Mouse (Mus musculus) central nervous system, embryonic 11.5 days (tissue): ENCODE results near the gene Prg2. TPM values are rescaled to one million over a fixed set of nuclear protein-coding genes. Genes with fewer than 3 reads are reported as not detected.

Source experiments
- polyA plus RNA-seq: library from polyadenylated mRNA; depleted of rRNA; stranded (reverse); fragments of >200 nt; gene quantifications from 2 replicates; pipeline ENCODE4 v1.2.3, GENCODE M21; 2012; rRNA removed

Prg2 gene
- 4.5 and 14.3 TPM in 2 replicates for polyA plus RNA-seq

DNA sequence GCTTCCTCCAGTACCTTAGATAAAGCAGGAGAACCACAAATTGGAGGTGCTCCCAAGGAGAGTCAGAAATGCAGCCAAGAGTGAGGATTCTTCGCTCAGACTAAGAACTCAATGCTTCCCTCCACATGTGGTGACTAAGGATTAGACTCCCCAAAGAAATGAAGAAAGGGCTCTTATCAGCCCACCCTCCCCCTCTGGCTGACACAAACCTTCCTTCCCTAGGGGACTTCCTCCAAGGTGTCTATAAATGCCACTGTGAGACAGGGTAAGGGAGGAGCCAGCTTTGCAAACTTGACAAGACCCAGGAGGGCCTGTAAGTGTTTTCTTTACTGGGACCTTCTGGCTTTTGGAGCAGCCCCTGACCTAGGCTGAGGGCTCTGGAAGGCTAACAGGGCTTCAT lies at the start of gene Prg2:
TSS of gene Prg2 (plus strand) at position 274 of the 400 bp plus-strand sequence.

DNA sequence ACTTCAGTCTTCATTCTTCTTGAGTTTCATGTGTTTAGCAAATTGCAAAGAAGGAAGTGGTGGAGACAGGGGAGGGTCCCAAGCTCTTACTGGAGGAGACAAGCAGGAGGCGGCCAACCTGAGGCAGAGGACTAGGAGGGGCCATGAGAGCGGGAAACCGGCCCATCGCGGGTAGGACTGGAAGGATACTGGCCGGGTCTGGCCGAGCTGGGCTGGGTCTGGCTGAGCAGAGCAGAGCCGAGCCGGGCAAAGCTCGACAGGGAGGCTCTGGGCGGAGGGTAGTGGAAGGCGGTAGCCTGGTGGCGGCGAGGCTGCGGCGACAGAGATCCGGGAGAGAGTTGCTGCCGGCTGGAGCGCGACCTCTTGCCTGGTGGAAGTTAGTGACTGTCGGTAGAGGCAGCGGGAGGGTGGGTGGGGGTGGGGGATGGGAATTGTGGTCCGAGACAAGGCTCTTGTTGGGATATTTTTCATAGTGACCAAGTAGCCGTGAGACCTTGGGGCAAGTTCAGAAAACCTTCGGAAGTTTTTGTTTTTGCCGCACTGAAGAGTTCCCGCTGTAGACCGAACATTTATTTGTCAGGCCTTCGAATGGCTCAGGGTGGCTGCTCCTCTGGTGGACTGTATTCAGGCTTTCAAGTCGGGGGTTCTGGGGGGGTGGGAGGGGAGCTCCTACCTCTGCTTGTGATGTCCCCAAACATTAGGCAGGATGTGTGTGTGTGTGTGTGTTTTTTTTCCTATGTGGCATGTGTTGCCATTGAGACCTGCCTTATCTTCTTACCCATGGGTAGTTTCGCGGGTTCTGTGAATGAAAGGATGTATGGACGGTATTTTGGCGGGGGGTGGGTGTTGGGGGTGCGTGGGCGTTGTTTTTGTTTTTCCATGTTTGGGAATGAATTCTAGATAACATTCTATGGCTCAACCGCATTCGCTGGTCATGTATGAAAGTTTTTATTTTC lies 43.5 kb upstream of the Prg2 start, which contains the start of gene Slc43a3:
TSS of gene Slc43a3 (plus strand) at position 106 of the 956 bp plus-strand sequence.

DNA sequence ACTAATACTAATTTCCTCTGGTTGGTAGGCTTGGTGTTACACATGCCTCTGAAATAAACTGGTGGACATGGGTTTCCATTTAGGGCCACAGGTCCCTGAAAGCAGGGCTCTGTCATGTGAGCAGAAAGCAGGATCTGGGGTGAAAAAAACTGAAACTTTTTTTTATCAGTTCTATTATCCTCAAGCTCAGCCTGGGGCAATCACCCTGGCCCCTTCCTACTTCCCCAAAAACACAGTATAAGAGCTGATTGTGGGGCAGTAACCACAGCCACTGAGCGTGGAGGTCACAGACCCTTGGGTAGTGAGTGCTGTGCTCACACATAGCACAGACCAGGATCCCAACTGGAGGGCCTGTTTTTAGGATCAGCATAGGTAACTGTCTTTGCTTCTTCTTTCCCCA lies 7.7 kb downstream of the Prg2 start, which contains the start of gene Prg3:
TSS of gene Prg3 (plus strand) at position 286 of the 400 bp plus-strand sequence.

Other genes starting within 250 kb of the Prg2 start
- 23.8 and 26.2 TPM in 2 replicates for gene Ypel4, start 246.4 kb upstream of the Prg2 start, polyA plus RNA-seq
- gene Gm19426, start 236.8 kb upstream of the Prg2 start, polyA plus RNA-seq, result 15.6 and 52.5 TPM in 2 replicates
- gene Serping1, start 205.0 kb upstream of the Prg2 start, polyA plus RNA-seq, result 20.3 and 28.2 TPM in 2 replicates
- 36.1 and 53.2 TPM in 2 replicates for gene Ube2l6, start 181.6 kb upstream of the Prg2 start, polyA plus RNA-seq
- 0.05 and 0.21 TPM in 2 replicates for gene Smtnl1, start 157.8 kb upstream of the Prg2 start, polyA plus RNA-seq
- gene Timm10, start 153.5 kb upstream of the Prg2 start, polyA plus RNA-seq, result 68.3 and 99.3 TPM in 2 replicates
- 13.6 and 24.5 TPM in 2 replicates for gene Slc43a1, start 141.6 kb upstream of the Prg2 start, polyA plus RNA-seq
- gene Rtn4rl2, start 93.8 kb upstream of the Prg2 start, polyA plus RNA-seq, result 4.2 and 5.0 TPM in 2 replicates
- gene Slc43a3, start 43.9 kb upstream of the Prg2 start, polyA plus RNA-seq, result 25.1 and 55.6 TPM in 2 replicates
- gene Prg3, start 7.8 kb downstream of the Prg2 start, polyA plus RNA-seq, result 0.50 and 3.7 TPM in 2 replicates
- 320 and 392 TPM in 2 replicates for gene Ssrp1, start 56.8 kb downstream of the Prg2 start, polyA plus RNA-seq
- gene P2rx3, start 57.0 kb downstream of the Prg2 start, polyA plus RNA-seq, result 4.5 and 8.9 TPM in 2 replicates
- 35.6 and 45.7 TPM in 2 replicates for gene Tnks1bp1, start 67.6 kb downstream of the Prg2 start, polyA plus RNA-seq
- gene Aplnr, start 155.8 kb downstream of the Prg2 start, polyA plus RNA-seq, result 12.0 and 23.3 TPM in 2 replicates
- gene Lrrc55, start 216.7 kb downstream of the Prg2 start, polyA plus RNA-seq, result 0.95 and 1.8 TPM in 2 replicates